Mouse (Mus musculus): Measurements from ENCODE around the gene Gas1. TPM values are rescaled to one million over a fixed set of nuclear protein-coding genes. Genes with fewer than 3 reads are reported as not detected.

Gene Gas1
- 94.2 and 102 TPM in 2 replicates for polyA plus RNA-seq (2015; fragmentation: Nextera tagmentation; extraction: Ambion mirVana)

DNA sequence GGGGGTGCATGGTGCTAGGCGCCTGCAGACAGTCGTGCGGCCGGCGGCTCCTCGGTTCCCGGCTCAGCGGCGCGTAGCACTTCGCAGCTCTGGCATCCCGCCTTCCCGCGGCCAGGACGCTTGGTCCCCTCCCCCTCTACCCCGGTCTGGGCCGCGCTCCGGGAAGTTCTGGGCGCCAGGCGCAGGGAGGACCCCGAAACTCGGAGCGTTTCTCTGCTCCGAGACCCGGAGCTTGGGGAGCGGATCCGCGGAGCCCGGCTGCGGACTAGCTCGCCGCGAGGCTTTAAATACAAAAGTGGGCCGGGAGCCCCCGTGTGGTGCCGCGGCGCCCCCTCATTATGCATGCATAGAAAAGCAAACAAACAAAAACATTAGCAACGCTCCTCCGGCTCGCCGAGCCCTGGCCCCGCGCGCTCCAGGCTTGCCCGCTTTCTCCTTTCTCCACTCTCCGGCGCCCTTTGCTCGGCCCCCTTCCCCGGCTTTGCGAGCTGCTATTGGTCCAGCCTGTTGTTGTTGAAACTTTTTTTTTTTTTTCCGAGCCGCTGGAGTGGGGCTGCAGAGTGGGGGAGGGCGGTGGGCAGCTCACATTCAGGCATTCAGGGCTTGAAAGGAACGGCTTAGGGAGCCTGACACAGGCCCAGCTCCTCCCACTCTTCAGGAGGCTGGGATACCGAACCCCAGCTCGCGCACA, at the start of gene Gas1:
Gas1 (minus strand) TSS at position 260 of the 691 bp plus-strand sequence.
- WGBS, result under 1% methylated on average over 59 of the region's 59 CpGs
- peak within 1 kb of the TSS; percentile 70 for H3K4me2 ChIP-seq
- peak within 1 kb of the TSS; percentile 99 for H3K27ac ChIP-seq
- no peaks in the 10 kb centered on the region for H3K9me3 ChIP-seq (replicated peaks)
- ATAC-seq (replicated peaks; ENCODE audit: low FRiP score), result peak; percentile 95
- peak within 1 kb of the TSS; percentile 96 for H3K9ac ChIP-seq
- peak within 1 kb of the TSS; percentile 87 for H3K4me3 ChIP-seq (replicated peaks)
- peaks cover 27% of the 10 kb centered on the region for H3K4me1 ChIP-seq
- H3K36me3 ChIP-seq, result no peaks in the 10 kb centered on the region
- no peaks in the 10 kb centered on the region for H3K27me3 ChIP-seq

DNA sequence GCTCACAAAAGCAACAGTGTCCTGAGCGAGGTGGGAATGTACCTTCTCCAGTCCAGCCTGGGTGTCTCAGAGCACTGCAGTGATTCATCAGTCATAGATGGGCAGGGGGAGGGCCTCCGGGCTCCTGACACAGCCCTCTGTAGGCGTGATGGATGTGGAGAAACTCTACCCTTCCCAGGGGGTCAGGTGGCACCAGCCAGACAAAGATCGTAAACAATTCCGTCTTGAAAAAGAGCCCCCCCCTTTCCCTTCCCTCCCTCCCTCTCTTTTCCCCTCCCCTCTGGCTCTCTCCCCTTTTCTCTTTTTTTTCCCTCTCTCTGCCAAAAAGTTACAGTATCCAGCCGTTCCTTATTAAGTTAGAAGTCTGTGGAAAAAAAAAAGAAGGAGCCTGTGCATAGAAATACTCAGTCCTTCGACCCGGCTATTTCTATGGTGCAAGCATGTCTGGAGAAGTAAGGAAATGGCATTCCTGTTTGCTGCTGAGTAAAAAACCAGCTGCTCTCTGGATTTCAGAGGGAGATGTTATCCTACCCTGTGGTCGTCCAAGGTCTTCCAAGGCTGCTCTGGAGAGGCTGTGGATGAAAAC, 49.2 kb upstream of the Gas1 start:
- peaks cover 2% of the 10 kb centered on the region; the same call in 1 of the 2 replicates for H3K9me3 ChIP-seq (replicated peaks)
- H3K4me1 ChIP-seq, result peaks cover 42% of the 10 kb centered on the region
- H3K27ac ChIP-seq, result peak overlapping the region; percentile 95
- H3K9ac ChIP-seq, result no peak overlapping the region
- H3K4me3 ChIP-seq (replicated peaks), result no peak overlapping the region
- 3% methylated on average over 9 of the region's 9 CpGs for WGBS
- H3K36me3 ChIP-seq, result no peaks in the 10 kb centered on the region
- no peaks in the 10 kb centered on the region for H3K27me3 ChIP-seq
- ATAC-seq (replicated peaks; ENCODE audit: low FRiP score), result peak; percentile 93
- H3K4me2 ChIP-seq, result peak overlapping the region; percentile 42

DNA sequence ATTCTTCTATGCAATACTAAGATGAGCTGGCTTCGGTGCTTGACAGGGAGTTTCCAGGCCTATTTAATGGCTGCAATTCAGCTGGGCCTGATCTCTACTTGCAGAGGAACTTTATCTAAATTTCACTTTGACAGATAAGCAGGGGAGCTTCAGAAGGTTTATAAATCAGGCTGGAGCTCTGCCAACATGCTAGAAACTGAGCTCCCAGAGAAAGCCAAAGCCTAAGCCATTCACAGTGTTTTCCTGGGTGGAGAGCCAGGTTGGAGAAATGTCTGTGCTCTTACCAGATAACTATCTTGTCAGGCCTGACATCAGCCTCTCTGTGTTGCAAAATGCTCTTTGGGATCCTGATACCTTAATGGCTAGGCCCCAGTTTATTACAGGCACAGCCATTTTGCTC, 48.6 kb upstream of the Gas1 start:
- 17% methylated on average over 1 of the region's 1 CpGs for WGBS
- ATAC-seq (replicated peaks; ENCODE audit: low FRiP score), result peak; percentile 38
- peak overlapping the region; percentile 42 for H3K4me2 ChIP-seq

DNA sequence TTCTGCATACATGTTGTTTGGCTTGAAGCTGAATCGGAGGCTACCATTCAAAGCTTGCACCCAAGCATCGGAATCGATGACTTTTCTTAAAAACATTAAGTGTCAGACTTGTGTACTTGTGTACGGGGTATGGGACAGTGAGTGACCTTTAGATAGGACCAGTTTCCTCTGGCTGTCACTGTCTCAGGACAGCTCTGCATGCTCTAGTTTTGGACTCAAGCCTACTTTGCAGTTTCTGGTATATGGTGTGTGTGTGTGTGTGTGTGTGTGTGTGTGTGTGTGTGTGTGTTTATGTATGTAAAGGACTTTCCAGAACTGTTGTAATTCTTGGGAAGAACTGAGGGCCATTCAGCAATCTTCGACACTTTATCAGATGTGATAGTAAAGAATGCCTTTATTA, 48.1 kb upstream of the Gas1 start:
- no peak overlapping the region for H3K4me3 ChIP-seq (replicated peaks)
- H3K9me3 ChIP-seq (replicated peaks), result peaks cover 2% of the 10 kb centered on the region; the same call in 1 of the 2 replicates
- peaks cover 41% of the 10 kb centered on the region for H3K4me1 ChIP-seq
- H3K27ac ChIP-seq, result peak overlapping the region; percentile 95
- ATAC-seq (replicated peaks; ENCODE audit: low FRiP score), result no peak
- no peak overlapping the region for H3K9ac ChIP-seq
- WGBS, result 55% methylated on average over 5 of the region's 5 CpGs
- no peaks in the 10 kb centered on the region for H3K36me3 ChIP-seq
- H3K27me3 ChIP-seq, result no peaks in the 10 kb centered on the region
- H3K4me2 ChIP-seq, result no peak overlapping the region

More for the DNA sequence above, 48.6 kb upstream of the Gas1 start:
- Histone ChIP-seq H3K4me1 (peaks cover 41% of the 10 kb centered on the region), H3K9me3 (replicated peaks) (peaks cover 2% of the 10 kb centered on the region; the same call in 1 of the 2 replicates), H3K27me3 (no peaks in the 10 kb centered on the region), H3K9ac (no peak overlapping the region), H3K27ac (peak overlapping the region; percentile 95), H3K4me3 (replicated peaks) (no peak overlapping the region), H3K36me3 (no peaks in the 10 kb centered on the region)

DNA sequence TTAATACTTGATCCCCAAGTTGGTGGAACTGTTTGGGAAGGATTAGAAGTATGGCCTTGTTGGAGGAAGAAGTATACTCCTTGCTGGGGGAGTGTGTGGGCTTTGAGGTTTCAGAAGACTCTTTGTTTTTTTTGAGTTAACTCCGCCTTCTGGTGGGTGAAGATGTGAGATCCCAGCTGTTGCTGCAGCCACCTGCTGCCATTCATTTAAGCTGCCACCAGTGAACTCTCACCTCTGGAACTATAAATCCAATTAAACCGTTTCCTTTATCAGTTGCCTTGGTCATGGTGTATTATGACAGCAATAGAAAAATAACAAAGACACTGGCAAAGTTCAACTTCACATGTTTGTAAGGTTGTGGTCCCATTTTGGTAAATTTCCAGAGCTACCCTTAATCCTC, 46.6 kb upstream of the Gas1 start:
- H3K9ac ChIP-seq, result no peak overlapping the region
- ATAC-seq (replicated peaks; ENCODE audit: low FRiP score), result no peak
- H3K27ac ChIP-seq, result no peak overlapping the region
- peaks cover 2% of the 10 kb centered on the region; the same call in 1 of the 2 replicates for H3K9me3 ChIP-seq (replicated peaks)
- no peak overlapping the region for H3K4me2 ChIP-seq
- 40% methylated on average over 2 of the region's 2 CpGs for WGBS
- no peak overlapping the region for H3K4me3 ChIP-seq (replicated peaks)
- no peaks in the 10 kb centered on the region for H3K27me3 ChIP-seq
- no peaks in the 10 kb centered on the region for H3K36me3 ChIP-seq
- H3K4me1 ChIP-seq, result peaks cover 41% of the 10 kb centered on the region

DNA sequence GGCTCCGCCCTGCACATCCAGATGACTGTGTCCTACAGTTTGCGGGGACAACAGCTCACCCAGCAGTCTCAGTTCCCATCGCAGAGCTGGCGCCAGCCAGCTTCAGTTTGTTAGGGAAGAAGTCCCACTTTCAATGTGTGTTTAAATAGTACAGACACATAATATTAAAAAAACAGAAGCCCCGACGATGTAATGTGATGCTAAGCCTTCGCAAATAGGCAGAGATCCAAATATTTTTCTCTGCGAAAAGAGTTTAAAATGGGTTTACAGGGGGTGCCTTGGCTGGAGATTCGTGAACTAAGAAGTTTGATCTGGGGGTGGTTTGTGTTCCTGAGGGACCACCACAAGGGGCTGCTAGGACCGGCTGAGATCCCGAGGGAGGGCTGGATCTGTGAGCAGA, 45.2 kb upstream of the Gas1 start:
- WGBS, result 71% methylated on average over 11 of the region's 11 CpGs
- Histone ChIP-seq H3K27me3 (no peaks in the 10 kb centered on the region), H3K4me2 (no peak overlapping the region), H3K4me3 (replicated peaks) (no peak overlapping the region), H3K27ac (peak overlapping the region; percentile 35; the same call in 1 of the 2 replicates), H3K9ac (no peak overlapping the region), H3K4me1 (peaks cover 29% of the 10 kb centered on the region), H3K36me3 (no peaks in the 10 kb centered on the region), H3K9me3 (replicated peaks) (peaks cover 2% of the 10 kb centered on the region; the same call in 1 of the 2 replicates)
- no peak for ATAC-seq (replicated peaks; ENCODE audit: low FRiP score)

DNA sequence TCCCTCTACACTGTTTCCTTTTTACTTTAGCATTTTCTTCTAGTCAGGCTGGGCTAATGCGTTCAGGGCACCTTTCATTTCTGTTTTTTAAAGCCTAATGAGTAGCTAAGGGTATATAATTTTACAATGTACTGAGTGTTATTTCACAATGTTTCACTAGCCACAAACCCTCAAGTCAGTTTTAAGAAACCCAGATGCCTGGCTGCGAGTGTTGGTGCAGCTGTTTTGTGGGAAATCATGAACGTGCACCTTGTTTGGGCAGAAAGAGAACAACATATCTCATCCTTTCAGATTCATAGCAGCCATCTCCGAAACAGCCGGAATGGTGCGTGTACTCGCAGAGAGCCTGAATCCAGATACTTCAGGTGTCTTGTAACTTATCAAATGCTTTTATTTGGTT, 36.7 kb upstream of the Gas1 start:
- no peak overlapping the region for H3K4me2 ChIP-seq
- H3K36me3 ChIP-seq, result no peaks in the 10 kb centered on the region
- peaks cover 7% of the 10 kb centered on the region; the same call in 1 of the 2 replicates for H3K4me1 ChIP-seq
- H3K4me3 ChIP-seq (replicated peaks), result no peak overlapping the region
- no peaks in the 10 kb centered on the region for H3K9me3 ChIP-seq (replicated peaks)
- 73% methylated on average over 7 of the region's 7 CpGs for WGBS
- no peak overlapping the region for H3K9ac ChIP-seq
- H3K27me3 ChIP-seq, result no peaks in the 10 kb centered on the region
- no peak overlapping the region for H3K27ac ChIP-seq
- ATAC-seq (replicated peaks; ENCODE audit: low FRiP score), result no peak

DNA sequence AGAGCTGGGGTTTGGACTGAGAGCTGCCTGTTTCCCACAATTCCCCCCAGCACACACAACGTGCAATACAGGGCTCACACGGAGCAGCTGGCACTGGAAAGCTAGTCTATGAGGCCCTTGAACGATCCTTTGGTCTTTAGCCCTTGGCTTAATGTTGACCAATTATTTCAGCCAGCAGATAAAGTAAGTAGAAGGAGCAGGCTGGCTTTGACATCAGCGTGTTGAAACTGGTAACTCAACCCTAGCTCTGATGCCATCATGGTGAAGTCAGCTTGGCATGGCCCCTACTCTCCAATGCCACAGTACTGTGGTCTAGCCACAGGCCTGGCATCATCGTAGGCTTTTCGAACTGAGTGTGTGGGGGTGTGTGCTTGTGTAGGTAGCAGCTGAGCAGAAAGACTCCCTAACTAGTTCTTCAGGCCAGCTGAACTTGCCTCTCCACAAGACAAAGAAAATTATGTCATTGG, 30.0 kb upstream of the Gas1 start:
- Histone ChIP-seq H3K27ac (no peak overlapping the region), H3K9ac (no peak overlapping the region), H3K9me3 (replicated peaks) (peaks cover 10% of the 10 kb centered on the region), H3K4me3 (replicated peaks) (no peak overlapping the region), H3K36me3 (no peaks in the 10 kb centered on the region), H3K4me2 (no peak overlapping the region), H3K27me3 (no peaks in the 10 kb centered on the region), H3K4me1 (peaks cover 3% of the 10 kb centered on the region; the same call in 1 of the 2 replicates)
- no peak for ATAC-seq (replicated peaks; ENCODE audit: low FRiP score)
- 91% methylated on average over 6 of the region's 6 CpGs for WGBS

DNA sequence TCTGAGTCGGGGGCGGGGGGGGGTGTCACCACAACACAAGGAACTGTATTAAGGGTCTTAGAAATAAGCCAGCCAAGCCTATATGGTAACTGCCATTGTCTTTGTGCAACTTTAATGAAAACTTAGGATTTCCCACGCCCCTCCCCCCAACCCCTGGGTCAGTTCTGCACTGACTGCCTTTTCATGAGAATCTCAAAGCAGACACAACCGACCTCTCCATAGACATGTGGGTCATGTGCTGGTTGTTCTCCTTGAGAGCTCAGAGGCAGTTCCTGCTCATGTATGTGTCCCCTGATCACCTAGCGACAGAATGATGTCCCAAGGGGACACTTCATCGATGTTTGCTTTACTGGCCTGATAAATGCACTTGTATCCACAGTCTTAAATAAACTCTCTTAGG, 27.6 kb upstream of the Gas1 start:
- 88% methylated on average over 6 of the region's 6 CpGs for WGBS
- no peak for ATAC-seq (replicated peaks; ENCODE audit: low FRiP score)
- H3K27ac ChIP-seq, result no peak overlapping the region
- no peak overlapping the region for H3K4me3 ChIP-seq (replicated peaks)
- H3K9ac ChIP-seq, result no peak overlapping the region
- no peaks in the 10 kb centered on the region for H3K27me3 ChIP-seq
- H3K4me1 ChIP-seq, result no peaks in the 10 kb centered on the region
- peaks cover 10% of the 10 kb centered on the region for H3K9me3 ChIP-seq (replicated peaks)
- H3K36me3 ChIP-seq, result no peaks in the 10 kb centered on the region
- no peak overlapping the region for H3K4me2 ChIP-seq

DNA sequence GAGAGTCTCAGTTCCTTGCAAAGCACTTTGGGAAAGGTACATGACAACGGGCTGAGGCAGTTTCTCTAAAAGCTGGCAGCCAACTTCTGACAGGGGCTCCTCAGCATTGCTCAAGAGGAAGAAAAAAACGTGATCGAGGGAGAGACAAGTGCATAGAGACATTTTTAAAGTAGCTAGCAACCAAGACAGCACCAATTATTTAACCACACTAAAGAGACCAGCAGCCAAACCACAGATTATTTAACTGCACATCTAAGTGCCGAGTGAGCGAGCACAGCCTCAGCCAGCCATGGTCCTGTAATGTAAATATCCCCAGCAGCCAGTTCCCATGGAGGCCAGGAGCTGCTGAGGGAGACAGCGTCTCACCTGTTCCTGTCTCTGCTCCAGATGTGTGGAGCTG, 16.1 kb upstream of the Gas1 start:
- Histone ChIP-seq H3K9ac (no peak overlapping the region), H3K36me3 (no peaks in the 10 kb centered on the region), H3K4me2 (no peak overlapping the region), H3K4me1 (peaks cover 6% of the 10 kb centered on the region; the same call in 1 of the 2 replicates), H3K4me3 (replicated peaks) (no peak overlapping the region), H3K27ac (no peak overlapping the region), H3K9me3 (replicated peaks) (peaks cover 3% of the 10 kb centered on the region; the same call in 1 of the 2 replicates), H3K27me3 (no peaks in the 10 kb centered on the region)
- 37% methylated on average over 6 of the region's 6 CpGs for WGBS
- ATAC-seq (replicated peaks; ENCODE audit: low FRiP score), result 0 out of 2 replicates have a peak, but pooled peaks have one; percentile 46

DNA sequence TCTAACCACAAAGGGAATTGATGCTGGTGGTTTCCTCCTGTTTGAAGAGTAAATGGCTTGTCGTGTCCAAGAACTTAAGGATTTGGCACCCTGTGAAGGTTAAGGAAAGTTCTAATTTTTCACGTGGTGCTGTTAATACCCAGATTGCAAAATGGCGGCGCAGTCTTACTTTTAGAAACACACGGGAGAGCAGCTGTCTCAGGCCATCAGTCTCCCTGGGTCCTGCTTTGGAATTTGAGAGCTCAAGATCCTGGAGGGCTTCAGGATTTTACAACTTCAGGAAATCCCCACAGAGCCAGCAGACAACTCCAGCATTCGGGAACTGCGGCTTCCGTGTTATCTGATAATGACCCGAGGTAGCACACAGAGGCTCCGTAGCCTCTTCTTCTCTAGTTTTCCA, 12.8 kb upstream of the Gas1 start:
- no peak overlapping the region for H3K27ac ChIP-seq
- H3K36me3 ChIP-seq, result no peaks in the 10 kb centered on the region
- peaks cover 9% of the 10 kb centered on the region; the same call in 1 of the 2 replicates for H3K4me1 ChIP-seq
- H3K9me3 ChIP-seq (replicated peaks), result no peaks in the 10 kb centered on the region
- 26% methylated on average over 10 of the region's 10 CpGs for WGBS
- H3K4me2 ChIP-seq, result peak overlapping the region; percentile 23; the same call in 1 of the 2 replicates
- no peak overlapping the region for H3K4me3 ChIP-seq (replicated peaks)
- ATAC-seq (replicated peaks; ENCODE audit: low FRiP score), result no peak
- H3K27me3 ChIP-seq, result no peaks in the 10 kb centered on the region
- H3K9ac ChIP-seq, result no peak overlapping the region

DNA sequence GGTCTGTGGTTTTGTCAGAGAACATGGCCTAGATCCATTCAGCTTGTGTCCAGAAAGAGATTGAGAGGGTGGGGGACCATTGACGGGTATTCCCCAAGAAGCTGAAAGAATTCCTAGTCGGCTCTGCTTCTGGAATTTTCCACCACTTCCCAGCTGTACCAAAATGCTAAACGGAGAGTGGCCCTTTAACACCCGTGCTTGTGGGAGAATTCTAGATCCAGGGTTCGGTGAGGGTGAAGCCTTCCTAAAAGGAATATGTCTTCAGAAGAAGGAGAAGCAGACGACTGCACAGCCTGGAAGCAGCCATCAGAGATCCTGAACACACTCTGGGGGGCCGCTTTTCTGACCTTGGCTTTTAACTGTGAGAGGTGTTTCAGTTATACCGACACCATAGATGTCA, 11.8 kb upstream of the Gas1 start:
- H3K27ac ChIP-seq, result no peak overlapping the region
- no peaks in the 10 kb centered on the region for H3K9me3 ChIP-seq (replicated peaks)
- no peaks in the 10 kb centered on the region for H3K36me3 ChIP-seq
- no peak overlapping the region for H3K4me2 ChIP-seq
- WGBS, result 81% methylated on average over 8 of the region's 8 CpGs
- no peak overlapping the region for H3K4me3 ChIP-seq (replicated peaks)
- peaks cover 9% of the 10 kb centered on the region; the same call in 1 of the 2 replicates for H3K4me1 ChIP-seq
- H3K27me3 ChIP-seq, result no peaks in the 10 kb centered on the region
- ATAC-seq (replicated peaks; ENCODE audit: low FRiP score), result no peak
- H3K9ac ChIP-seq, result no peak overlapping the region

All from kidney, embryonic 15.5 days (tissue).